Mouse (Mus musculus): ENCODE measurements at regions not wholly inside any gene's neighbourhood (a gene's known extent, or its start where the extent isn't known, plus 50 kb on each side); places are given as distances from the start of the nearest gene placed in this dataset.

DNA sequence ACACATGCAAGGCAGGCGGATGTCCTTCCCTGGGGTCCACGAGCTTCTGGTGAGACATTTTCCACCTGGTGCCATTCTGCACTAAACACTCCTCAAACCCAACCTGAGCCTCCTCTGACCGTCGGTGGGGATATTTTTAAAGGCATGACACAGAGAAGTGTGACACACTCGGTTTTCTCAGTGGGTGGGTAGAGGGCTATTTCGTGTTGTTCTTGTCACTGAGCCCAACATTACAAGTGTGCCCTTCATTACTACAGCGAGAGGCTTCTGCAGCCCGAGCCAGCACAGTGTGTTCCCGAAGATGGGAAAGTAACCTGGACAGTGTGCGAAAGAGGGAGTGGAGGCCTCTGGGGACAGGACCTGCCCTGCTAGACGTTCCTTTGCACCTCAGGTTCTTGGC lies 171.0 kb upstream of the Sox9 start:
- no peak for TF ChIP-seq POLR2A (IDR thresholded peaks at IDR 0.05; ENCODE audit: insufficient read depth, low read depth, low read length)
- no peak for TF ChIP-seq CTCF (IDR thresholded peaks at IDR 0.05; ENCODE audit: insufficient read depth, low read depth, low read length)
- WGBS = 42% methylated on average over 11 of the region's 11 CpGs
- Histone ChIP-seq H3K4me3 (ENCODE audit: insufficient read depth, low read depth, low read length) (no peak overlapping the region), H3K4me1 (ENCODE audit: control insufficient read depth, insufficient read depth, low read length) (peaks cover 7% of the 10 kb centered on the region), H3K27ac (ENCODE audit: insufficient read depth, low read depth, low read length) (no peak overlapping the region)

DNA sequence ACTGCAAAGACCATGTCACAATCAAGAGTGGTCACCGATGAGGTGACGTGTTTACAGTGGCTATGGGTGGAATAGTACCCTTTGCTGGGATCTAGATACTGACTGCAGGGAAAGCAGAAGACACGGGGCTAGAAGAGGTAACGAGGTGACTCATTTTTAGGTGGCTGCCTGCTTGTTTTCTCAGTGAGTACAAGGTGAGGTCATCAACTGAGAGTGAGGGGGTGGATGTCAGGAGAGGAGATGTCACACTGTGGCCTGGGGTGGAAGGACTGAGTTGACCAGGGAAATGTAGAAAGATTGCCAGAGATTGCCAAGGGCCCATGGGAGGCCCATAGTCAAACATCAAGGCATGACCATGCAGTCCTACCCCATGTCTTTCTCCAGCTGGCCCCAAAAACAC lies 166.4 kb upstream of the Sox9 start:
- no peak overlapping the region for H3K27ac ChIP-seq (ENCODE audit: insufficient read depth, low read depth, low read length)
- no peak overlapping the region for H3K4me3 ChIP-seq (ENCODE audit: insufficient read depth, low read depth, low read length)
- 92% methylated on average over 4 of the region's 4 CpGs for WGBS
- no peak for TF ChIP-seq CTCF (IDR thresholded peaks at IDR 0.05; ENCODE audit: insufficient read depth, low read depth, low read length)
- no peak for TF ChIP-seq POLR2A (IDR thresholded peaks at IDR 0.05; ENCODE audit: insufficient read depth, low read depth, low read length)
- peaks cover 10% of the 10 kb centered on the region for H3K4me1 ChIP-seq (ENCODE audit: control insufficient read depth, insufficient read depth, low read length)

DNA sequence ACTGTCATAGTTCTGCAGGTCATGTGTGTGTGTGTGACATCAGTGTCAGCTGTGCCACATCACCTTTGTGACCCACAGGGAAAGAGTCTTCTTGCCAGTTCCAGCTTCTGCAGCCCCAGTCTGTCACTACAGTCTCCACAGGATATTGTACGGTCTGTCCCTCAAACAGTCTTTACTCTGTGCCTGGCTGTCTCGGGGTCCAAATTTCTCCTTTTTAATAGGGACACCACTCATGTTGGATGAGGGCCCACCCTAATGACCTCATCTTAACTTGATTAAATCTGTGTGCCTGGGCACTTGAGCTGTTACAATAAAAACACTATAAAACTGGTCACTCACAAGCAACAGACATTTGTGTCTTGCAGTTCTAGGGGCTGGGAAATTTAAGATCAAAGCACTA lies 165.1 kb upstream of the Sox9 start:
- Histone ChIP-seq H3K4me1 (ENCODE audit: control insufficient read depth, insufficient read depth, low read length) (peaks cover 16% of the 10 kb centered on the region), H3K27ac (ENCODE audit: insufficient read depth, low read depth, low read length) (no peak overlapping the region), H3K4me3 (ENCODE audit: insufficient read depth, low read depth, low read length) (no peak overlapping the region)
- TF ChIP-seq CTCF (IDR thresholded peaks at IDR 0.05; ENCODE audit: insufficient read depth, low read depth, low read length) (no peak), POLR2A (IDR thresholded peaks at IDR 0.05; ENCODE audit: insufficient read depth, low read depth, low read length) (no peak)
- WGBS = 77% methylated on average over 2 of the region's 2 CpGs

GRCm38 (mm10) chr11:112620916-112621315 lies 161.1 kb upstream of the Sox9 start:
- TF ChIP-seq POLR2A (IDR thresholded peaks at IDR 0.05; ENCODE audit: insufficient read depth, low read depth, low read length) (no peak), CTCF (IDR thresholded peaks at IDR 0.05; ENCODE audit: insufficient read depth, low read depth, low read length) (no peak)
- no peak overlapping the region for H3K27ac ChIP-seq (ENCODE audit: insufficient read depth, low read depth, low read length)
- H3K4me1 ChIP-seq (ENCODE audit: control insufficient read depth, insufficient read depth, low read length) = peaks cover 17% of the 10 kb centered on the region
- WGBS = 12% methylated on average over 12 of the region's 12 CpGs
- peak overlapping the region; percentile 8 for H3K4me3 ChIP-seq (ENCODE audit: insufficient read depth, low read depth, low read length)

DNA sequence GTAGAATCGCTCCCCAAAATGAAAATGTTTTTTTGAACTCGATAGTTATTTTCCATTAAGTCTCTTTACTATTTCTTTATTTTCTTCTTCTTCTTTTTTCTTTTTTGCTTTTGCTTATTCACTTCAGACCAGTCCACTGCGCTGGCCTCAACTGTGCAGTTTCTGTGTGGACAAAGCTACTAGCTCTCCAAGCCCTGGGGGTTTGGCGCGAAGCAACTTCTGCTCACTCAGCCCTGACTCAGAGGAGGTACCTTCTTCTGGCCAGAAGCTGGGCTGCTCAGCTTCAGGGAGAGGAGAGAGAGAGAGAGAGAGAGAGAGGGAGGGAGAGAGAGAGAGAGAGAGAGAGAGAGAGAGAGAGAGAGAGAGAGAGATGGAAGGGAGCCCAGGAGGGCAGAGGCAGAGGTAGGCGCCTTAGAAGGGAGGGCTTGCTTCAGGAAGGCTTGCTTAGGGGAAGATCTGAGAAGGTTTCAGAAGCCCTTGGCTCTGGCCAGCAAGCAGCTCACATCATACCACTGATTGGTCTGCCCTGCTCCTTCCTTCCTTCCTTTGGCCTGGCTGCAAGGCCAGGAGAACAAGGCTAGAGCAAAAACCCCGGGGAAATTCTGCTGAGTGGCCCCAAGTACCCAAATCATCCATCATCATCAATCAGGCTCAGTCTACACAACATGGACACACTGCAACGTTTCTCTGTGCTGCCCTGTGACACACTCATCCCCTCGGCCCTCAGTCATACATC lies 160.5 kb upstream of the Sox9 start:
- 43% methylated on average over 9 of the region's 9 CpGs for WGBS
- Histone ChIP-seq H3K4me3 (ENCODE audit: insufficient read depth, low read depth, low read length) (peak overlapping the region; percentile 8), H3K27ac (ENCODE audit: insufficient read depth, low read depth, low read length) (no peak overlapping the region), H3K4me1 (ENCODE audit: control insufficient read depth, insufficient read depth, low read length) (peaks cover 17% of the 10 kb centered on the region)
- no peak for TF ChIP-seq POLR2A (IDR thresholded peaks at IDR 0.05; ENCODE audit: insufficient read depth, low read depth, low read length)
- TF ChIP-seq CTCF (IDR thresholded peaks at IDR 0.05; ENCODE audit: insufficient read depth, low read depth, low read length) = no peak

GRCm38 (mm10) chr11:112649298-112649697 lies 132.7 kb upstream of the Sox9 start:
- Histone ChIP-seq H3K27ac (ENCODE audit: insufficient read depth, low read depth, low read length) (no peak overlapping the region), H3K4me3 (ENCODE audit: insufficient read depth, low read depth, low read length) (no peak overlapping the region), H3K4me1 (ENCODE audit: control insufficient read depth, insufficient read depth, low read length) (no peaks in the 10 kb centered on the region)
- no peak for TF ChIP-seq CTCF (IDR thresholded peaks at IDR 0.05; ENCODE audit: insufficient read depth, low read depth, low read length)
- no peak for TF ChIP-seq POLR2A (IDR thresholded peaks at IDR 0.05; ENCODE audit: insufficient read depth, low read depth, low read length)
- 69% methylated on average over 9 of the region's 9 CpGs for WGBS

DNA sequence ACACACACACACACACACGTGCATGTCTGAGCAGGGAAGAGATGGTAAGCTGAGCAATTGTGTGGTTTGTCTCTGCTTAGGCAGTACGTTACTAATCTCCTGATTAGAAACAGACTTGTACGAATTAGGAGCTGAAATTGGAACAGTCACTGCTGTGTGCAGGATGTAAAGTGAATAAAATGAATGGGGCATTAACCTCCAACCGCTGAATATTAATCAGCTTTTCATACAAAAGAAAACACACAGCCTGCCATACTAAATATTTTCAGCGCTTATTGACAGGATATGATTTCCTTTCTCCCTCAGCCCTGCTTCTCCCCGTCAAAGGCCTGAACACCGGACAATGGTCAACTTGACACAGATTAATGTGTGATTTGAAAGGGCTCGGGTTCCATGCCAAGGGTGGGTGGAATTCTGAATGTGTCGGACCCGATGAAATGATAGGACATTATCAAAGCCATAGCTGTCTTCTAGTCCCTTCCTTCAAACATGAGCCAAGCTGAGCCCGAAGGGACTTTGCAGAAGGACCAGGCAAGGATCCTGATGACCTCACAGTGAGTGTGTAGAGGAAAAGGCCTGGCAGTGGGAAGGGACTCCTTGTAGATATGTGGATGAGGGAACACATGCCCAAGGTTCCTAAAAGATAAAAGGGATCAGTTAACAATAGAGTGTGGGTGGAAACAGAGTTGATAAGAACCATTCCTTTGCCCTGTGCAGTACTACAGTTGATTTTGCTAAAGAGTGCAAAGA lies 124.4 kb upstream of the Sox9 start:
- WGBS = 38% methylated on average over 11 of the region's 11 CpGs
- Histone ChIP-seq H3K27ac (ENCODE audit: insufficient read depth, low read depth, low read length) (no peak overlapping the region), H3K4me1 (ENCODE audit: control insufficient read depth, insufficient read depth, low read length) (no peaks in the 10 kb centered on the region), H3K4me3 (ENCODE audit: insufficient read depth, low read depth, low read length) (no peak overlapping the region)
- TF ChIP-seq POLR2A (IDR thresholded peaks at IDR 0.05; ENCODE audit: insufficient read depth, low read depth, low read length) (no peak), CTCF (IDR thresholded peaks at IDR 0.05; ENCODE audit: insufficient read depth, low read depth, low read length) (no peak)

- Histone ChIP-seq H3K4me1 (ENCODE audit: control insufficient read depth, insufficient read depth, low read length) (no peaks in the 10 kb centered on the region), H3K27ac (ENCODE audit: insufficient read depth, low read depth, low read length) (no peak overlapping the region), H3K4me3 (ENCODE audit: insufficient read depth, low read depth, low read length) (no peak overlapping the region)
- WGBS = 89% methylated on average over 3 of the region's 3 CpGs
- TF ChIP-seq POLR2A (IDR thresholded peaks at IDR 0.05; ENCODE audit: insufficient read depth, low read depth, low read length) = no peak
- TF ChIP-seq CTCF (IDR thresholded peaks at IDR 0.05; ENCODE audit: insufficient read depth, low read depth, low read length) = no peak
Measured at GRCm38 (mm10) chr11:112659911-112660310, 122.1 kb upstream of the Sox9 start.

DNA sequence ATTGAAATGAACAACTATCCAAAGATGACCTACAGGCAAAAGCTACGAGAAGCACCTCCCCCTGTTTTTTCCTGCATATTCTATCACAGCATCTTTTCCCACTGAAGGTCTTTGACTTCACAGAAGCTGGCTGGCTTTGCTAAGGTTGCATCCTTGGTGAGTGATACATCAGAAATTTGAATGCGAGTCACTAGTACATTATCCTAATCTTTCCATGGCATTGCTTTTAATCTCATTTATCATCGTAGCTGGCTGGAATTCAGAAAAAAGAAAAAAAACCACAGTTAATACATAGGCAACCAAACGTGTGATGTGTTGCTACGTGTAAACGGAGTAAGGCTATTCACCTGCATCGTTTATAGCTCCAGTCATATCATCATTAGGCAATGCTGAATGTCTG lies 120.6 kb upstream of the Sox9 start:
- Histone ChIP-seq H3K4me3 (ENCODE audit: insufficient read depth, low read depth, low read length) (no peak overlapping the region), H3K4me1 (ENCODE audit: control insufficient read depth, insufficient read depth, low read length) (no peaks in the 10 kb centered on the region), H3K27ac (ENCODE audit: insufficient read depth, low read depth, low read length) (no peak overlapping the region)
- TF ChIP-seq CTCF (IDR thresholded peaks at IDR 0.05; ENCODE audit: insufficient read depth, low read depth, low read length) (no peak), POLR2A (IDR thresholded peaks at IDR 0.05; ENCODE audit: insufficient read depth, low read depth, low read length) (no peak)
- 82% methylated on average over 7 of the region's 7 CpGs for WGBS
